Mouse (Mus musculus) G1E (cell line): ENCODE data around the gene Fuca1. TPM values are rescaled to one million over a fixed set of nuclear protein-coding genes. Genes with fewer than 3 reads are reported as not detected.

ENCODE experiments used
- ATAC-seq: 2 replicates; pipeline ENCODE4 v1.8.0; 2016; ENCODE audit warnings: mild to moderate bottlenecking; ENCODE audit not compliant: insufficient number of reproducible peaks, poor library complexity, low FRiP score, severe bottlenecking; ENCODE audit errors: extremely low read depth
- DNase-seq: peaks from one replicate; pipeline ENCODE4 v3.0.0; 2012; ENCODE audit warnings: low spot score
- H3K27me3 ChIP-seq: 2 replicates; pipeline ENCODE4 v1.6.1; 2012; ENCODE audit warnings: mild to moderate bottlenecking, low read length, inconsistent platforms; ENCODE audit not compliant: insufficient read depth
- H3K36me3 ChIP-seq: replicated peaks from 2 replicates; pipeline ENCODE3; 2012; ENCODE audit warnings: mild to moderate bottlenecking, inconsistent platforms
- H3K4me1 ChIP-seq: 2 replicates; pipeline ENCODE4 v1.6.1; 2012; ENCODE audit warnings: low read depth, low read length, inconsistent platforms, mixed read lengths; ENCODE audit not compliant: insufficient read depth
- H3K4me3 ChIP-seq: 2 replicates; pipeline ENCODE4 v1.5.1; 2012; ENCODE audit warnings: low read depth, mild to moderate bottlenecking, inconsistent platforms, low read length, moderate library complexity, mixed read lengths
- H3K9me3 ChIP-seq: replicated peaks from 2 replicates; pipeline ENCODE4 v1.6.1; 2012; ENCODE audit warnings: inconsistent platforms
- CTCF ChIP-seq: IDR thresholded peaks from 2 replicates; pipeline ENCODE4 v1.5.1; 2012; ENCODE audit warnings: low read depth, low read length, inconsistent platforms, mixed read lengths
- GATA1 ChIP-seq: IDR thresholded peaks from 2 replicates; pipeline ENCODE4 v1.6.1; 2012; ENCODE audit warnings: borderline replicate concordance, low read length, inconsistent platforms, mixed read lengths
- GATA2 ChIP-seq: IDR thresholded peaks from 2 replicates; pipeline ENCODE4 v1.6.1; 2012; ENCODE audit warnings: low read depth, low read length, inconsistent platforms, borderline replicate concordance
- POLR2AphosphoS5 ChIP-seq: IDR thresholded peaks from 2 replicates; pipeline ENCODE4 v1.6.1; 2012; ENCODE audit warnings: low read depth, low read length, inconsistent platforms; ENCODE audit not compliant: insufficient replicate concordance
- TAL1 ChIP-seq: conservative IDR thresholded peaks from 2 replicates; pipeline ENCODE4 v1.6.1; 2012; ENCODE audit warnings: low read depth, low read length, inconsistent platforms, mixed read lengths
- polyA plus RNA-seq: library from polyadenylated mRNA; stranded (reverse); fragments of >175 nt; gene quantifications from 2 replicates; pipeline ENCODE4 v1.2.3, GENCODE M21; 2012
- total RNA-seq, 2 experiments: library from RNA; stranded (forward) in 1 of 2; stranded (reverse) in 1 of 2; fragments of 200-1000 nt in 1 of 2; fragments of >200 nt in 1 of 2; fragmentation: Nextera tagmentation in 1 of 2; gene quantifications; 2 replicates each; pipeline ENCODE4 v1.2.3; 2014 to 2017

Gene Fuca1
- total and polyA plus RNA-seq, 3 experiments, result 13.9 to 149 (median 66.2) TPM

DNA sequence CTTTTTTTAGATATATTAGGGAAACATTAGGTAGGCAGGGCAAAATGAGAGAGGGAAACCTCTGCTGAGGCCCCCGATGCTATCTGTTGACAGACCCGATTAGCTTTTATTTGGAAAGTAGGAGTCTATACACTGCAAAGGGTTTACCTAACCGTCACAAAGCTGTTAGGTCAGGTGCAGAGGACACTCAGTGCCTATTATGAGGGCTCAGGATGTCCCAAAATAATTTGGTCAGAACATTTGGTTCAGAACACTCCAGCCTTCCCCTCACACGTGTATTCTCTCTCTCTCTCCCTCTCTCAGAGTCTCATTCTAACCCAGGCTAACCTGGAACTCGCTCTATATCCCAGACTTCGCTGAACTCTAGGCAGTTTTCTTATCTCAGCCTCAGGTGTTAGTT is 38.5 kb upstream of the Fuca1 start:
- DNase-seq (no peak), ATAC-seq (no peak)
- Histone ChIP-seq H3K4me3 (no peak overlapping the region), H3K4me1 (peaks cover 20% of the 10 kb centered on the region), H3K36me3 (no peaks in the 10 kb centered on the region), H3K9me3 (no peaks in the 10 kb centered on the region), H3K27me3 (peaks cover 51% of the 10 kb centered on the region)
- TF ChIP-seq POLR2AphosphoS5, result no peak
- TF ChIP-seq GATA2, result no peak
- TF ChIP-seq TAL1, result no peak
- TF ChIP-seq GATA1, result no peak
- no peak for TF ChIP-seq CTCF

DNA sequence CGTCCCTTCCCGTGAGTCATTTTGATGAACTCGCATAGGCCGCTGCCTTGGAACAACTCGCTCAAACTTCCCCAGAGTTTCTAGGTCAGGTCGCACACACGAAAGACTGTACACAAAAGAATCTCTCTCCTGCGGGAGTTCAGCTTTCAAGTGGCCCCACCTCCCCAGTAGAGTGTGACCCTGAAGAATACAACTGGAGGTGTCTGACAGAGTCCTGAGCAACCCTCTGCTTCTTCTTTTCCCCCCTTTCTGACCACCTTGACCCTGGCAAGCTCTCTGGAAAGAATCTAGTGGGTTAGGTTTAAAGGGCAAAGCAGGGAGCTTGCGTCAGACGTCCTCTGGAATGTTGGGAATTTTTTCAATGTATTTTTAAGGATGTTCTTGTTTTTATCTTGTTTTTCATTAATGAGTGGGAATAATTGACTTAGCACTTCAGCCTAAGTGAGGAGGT is 37.1 kb upstream of the Fuca1 start:
- H3K9me3 ChIP-seq, result no peaks in the 10 kb centered on the region; the same call in 1 of the 2 replicates
- no peak overlapping the region for H3K4me3 ChIP-seq
- peaks cover 22% of the 10 kb centered on the region for H3K4me1 ChIP-seq
- ATAC-seq (no peak), DNase-seq (no peak)
- TF ChIP-seq POLR2AphosphoS5 (no peak), GATA2 (no peak), GATA1 (no peak), CTCF (no peak), TAL1 (no peak)
- no peaks in the 10 kb centered on the region for H3K36me3 ChIP-seq
- H3K27me3 ChIP-seq, result peaks cover 53% of the 10 kb centered on the region

DNA sequence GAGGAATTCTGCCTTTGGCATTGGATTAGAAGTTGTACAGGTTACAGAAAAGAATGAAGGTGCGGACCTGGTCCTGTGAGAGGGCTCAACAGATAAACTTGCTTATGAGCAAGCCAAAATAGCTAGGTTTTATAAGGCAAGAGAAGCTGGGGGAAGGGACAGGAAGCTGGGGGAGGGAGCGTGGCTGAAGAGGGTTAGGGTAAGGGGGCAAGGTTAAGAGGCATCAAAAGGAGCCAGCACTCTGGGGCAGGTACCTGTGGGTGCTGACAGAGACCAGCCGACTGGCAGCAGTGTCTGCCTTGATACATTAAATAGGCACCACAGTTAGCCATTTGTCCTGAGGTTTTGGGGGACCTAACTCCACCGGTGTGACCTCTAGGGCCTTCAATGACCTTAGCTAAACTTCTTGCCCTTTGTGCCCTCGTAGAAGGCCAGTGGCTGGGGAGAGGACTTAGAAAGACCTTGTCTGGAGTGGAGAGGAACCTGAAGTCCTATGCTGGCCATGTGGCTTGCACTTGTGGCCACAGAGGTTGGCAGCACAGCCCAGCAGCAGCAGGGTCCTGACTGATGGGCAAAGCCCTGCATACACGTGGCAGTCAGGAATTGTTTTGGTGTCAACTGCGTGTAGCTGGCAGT is 36.5 kb upstream of the Fuca1 start:
- Histone ChIP-seq H3K4me1 (peaks cover 28% of the 10 kb centered on the region), H3K4me3 (no peak overlapping the region), H3K36me3 (no peaks in the 10 kb centered on the region), H3K9me3 (no peaks in the 10 kb centered on the region; the same call in 1 of the 2 replicates), H3K27me3 (peaks cover 54% of the 10 kb centered on the region)
- DNase-seq (no peak), ATAC-seq (no peak)
- TF ChIP-seq GATA1 (no peak), GATA2 (no peak), TAL1 (no peak), CTCF (no peak), POLR2AphosphoS5 (no peak)

DNA sequence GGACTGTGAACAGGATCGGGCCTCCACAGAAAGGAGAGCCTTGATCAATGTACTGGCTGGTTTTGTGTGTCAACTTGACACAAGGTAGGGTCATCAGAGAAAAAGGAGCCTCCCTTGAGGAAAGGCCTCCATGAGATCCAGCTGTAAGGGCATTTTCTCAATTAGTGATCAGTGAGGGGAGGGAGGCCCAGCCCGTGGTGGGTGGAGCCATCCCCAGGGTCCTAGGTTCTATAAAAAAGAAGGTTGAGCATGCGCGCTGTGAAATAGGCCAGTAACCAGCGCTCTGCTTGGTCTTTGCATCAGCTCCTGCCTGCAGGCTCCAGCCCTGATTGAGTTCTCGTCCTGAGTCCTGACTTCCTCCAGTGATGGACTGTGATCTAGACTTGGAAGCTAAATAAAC is 36.0 kb upstream of the Fuca1 start:
- H3K9me3 ChIP-seq, result no peaks in the 10 kb centered on the region; the same call in 1 of the 2 replicates
- DNase-seq (no peak), ATAC-seq (no peak)
- H3K27me3 ChIP-seq, result peaks cover 54% of the 10 kb centered on the region
- no peak for TF ChIP-seq CTCF
- peaks cover 28% of the 10 kb centered on the region for H3K4me1 ChIP-seq
- H3K36me3 ChIP-seq, result no peaks in the 10 kb centered on the region
- no peak overlapping the region for H3K4me3 ChIP-seq

DNA sequence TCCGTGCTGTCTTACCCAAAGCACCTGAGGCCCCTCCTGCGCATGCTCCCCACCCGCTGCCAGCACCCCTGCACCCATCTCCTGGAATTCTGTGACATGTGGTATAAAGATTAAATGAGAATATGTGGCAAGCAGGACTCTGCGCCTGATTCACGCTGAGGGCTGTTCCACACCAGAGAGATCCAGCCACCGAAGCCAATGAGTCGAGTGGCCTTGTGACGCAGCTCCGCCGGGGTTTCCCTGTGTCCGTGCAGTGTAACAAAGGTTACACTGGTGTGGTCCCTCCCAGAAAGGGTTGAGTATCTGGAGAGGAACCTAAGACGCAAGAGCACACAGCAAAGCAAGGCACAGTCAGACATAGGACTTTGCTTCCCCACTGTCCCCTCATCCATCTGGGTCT is 34.9 kb upstream of the Fuca1 start:
- DNase-seq, result no peak
- H3K4me1 ChIP-seq, result peaks cover 25% of the 10 kb centered on the region
- H3K36me3 ChIP-seq, result no peaks in the 10 kb centered on the region
- H3K4me3 ChIP-seq, result no peak overlapping the region
- peaks cover 47% of the 10 kb centered on the region for H3K27me3 ChIP-seq
- TF ChIP-seq TAL1, result no peak
- TF ChIP-seq GATA2, result no peak
- TF ChIP-seq POLR2AphosphoS5, result no peak
- ATAC-seq, result no peak
- no peaks in the 10 kb centered on the region; the same call in 1 of the 2 replicates for H3K9me3 ChIP-seq

DNA sequence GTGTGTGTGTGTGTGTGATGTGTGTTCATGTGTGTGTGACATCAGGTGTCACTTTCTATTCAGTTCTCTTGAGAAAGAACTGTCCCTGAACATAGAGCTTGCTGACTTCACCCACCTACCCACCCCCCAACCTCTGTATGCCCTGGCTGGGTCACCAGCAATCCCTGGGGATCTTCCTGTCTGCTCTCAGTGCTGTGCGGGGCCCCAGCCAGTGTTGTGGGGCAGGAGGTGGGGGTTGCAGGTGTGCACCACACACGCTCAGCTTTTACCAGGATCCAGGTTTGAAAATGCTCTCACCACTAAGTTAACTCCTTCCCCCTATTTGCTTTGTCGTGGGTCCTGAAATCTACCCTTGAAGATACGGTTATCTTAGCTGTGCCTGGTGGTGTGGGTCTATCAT is 34.4 kb upstream of the Fuca1 start:
- Histone ChIP-seq H3K4me1 (peaks cover 28% of the 10 kb centered on the region), H3K9me3 (no peaks in the 10 kb centered on the region; the same call in 1 of the 2 replicates), H3K4me3 (no peak overlapping the region), H3K36me3 (no peaks in the 10 kb centered on the region), H3K27me3 (peaks cover 47% of the 10 kb centered on the region)
- no peak for DNase-seq
- no peak for TF ChIP-seq GATA1
- TF ChIP-seq GATA2, result no peak
- no peak for TF ChIP-seq POLR2AphosphoS5
- no peak for TF ChIP-seq CTCF
- TF ChIP-seq TAL1, result no peak
- no peak for ATAC-seq
